Mouse (Mus musculus): ENCODE measurements around the gene Zfp820. TPM values are rescaled to one million over a fixed set of nuclear protein-coding genes. Genes with fewer than 3 reads are reported as not detected.
"Not testable (repeated sequence)": the region's sequence is repeated elsewhere in the genome, so short reads cannot be mapped to it uniquely, and the experiment has no call there.

Gene Zfp820
- 2.9 and 3.3 TPM in 2 replicates for total RNA-seq (2021)
- long read RNA-seq, partial matches to known transcripts, result 1 of 7 reads
- long read RNA-seq, other reads (novel, unspliced or antisense), result 3 of 7 reads

DNA sequence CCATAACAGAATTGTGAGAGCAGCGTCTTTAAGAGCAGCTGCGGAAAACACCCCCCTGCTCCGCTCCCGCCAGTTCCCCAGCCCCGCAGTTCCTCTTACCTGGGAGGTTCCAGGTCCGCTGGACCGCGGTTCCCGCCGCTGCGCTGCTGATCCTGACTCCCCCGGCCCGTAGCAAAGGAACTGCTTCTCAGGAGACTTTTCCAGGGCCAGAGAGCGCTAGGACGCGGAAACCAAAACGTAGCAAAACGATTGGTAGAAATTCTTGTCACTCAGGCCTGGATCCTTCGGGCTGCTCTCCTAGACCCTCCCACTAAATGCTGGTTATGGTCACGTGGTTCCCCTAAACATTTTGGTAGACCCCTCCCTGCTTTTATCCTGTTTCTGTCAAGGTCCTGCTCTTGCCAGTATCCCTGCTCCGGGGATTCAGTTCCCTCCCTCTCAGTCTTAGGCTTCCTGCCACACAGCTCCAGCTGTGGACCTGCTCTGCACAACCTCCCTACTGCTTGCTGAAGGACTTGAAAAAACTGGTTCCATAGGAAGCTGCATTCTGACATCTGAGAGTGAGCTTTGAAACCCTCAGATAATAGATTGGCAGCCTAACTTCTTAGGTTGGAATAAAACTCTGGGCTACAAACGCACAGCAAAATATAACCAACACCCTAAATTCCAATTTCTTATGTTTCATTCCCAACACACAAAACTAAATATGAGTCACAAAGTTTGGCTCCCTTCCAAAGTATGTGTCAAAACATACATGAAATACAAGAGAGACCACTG is at the start of gene Zfp820:
Gene Zfp820, minus strand, starts transcription at position 228 of the 777 bp plus-strand sequence.
- peak; percentile 42 for DNase-seq

DNA sequence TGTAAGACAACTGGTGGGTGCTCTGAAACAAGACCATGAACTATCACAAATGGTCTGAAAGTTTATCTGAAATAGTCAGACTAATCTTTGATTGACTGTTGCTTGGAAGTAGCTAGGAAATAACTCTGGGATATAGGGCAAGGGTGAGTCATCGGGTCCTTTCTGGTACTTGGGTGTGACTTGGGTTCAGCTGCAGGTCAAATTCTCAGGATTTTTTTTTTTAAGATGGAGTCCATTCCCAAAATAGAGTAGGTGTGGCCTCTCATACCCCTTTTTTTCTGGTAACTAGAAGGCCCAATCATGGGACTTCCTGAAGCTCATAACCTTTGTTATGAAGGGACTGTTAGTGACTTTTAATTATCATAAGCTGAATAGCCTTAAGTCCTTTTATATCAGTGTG is 25.7 kb upstream of the Zfp820 start:
- no peak for DNase-seq

DNA sequence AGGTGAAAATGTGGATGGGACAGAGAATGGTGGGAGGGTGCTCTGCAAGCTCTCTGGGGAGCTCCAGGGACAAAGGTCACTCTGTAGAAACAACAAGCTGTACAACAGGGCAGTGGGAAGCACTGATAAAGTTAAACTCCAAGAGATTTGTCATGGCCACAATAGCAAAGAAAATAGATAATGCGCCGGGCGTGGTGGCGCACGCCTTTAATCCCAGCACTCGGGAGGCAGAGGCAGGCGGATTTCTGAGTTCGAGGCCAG is 680 bp upstream of the Zfp820 start:
- not testable (repeated sequence) for DNase-seq

DNA sequence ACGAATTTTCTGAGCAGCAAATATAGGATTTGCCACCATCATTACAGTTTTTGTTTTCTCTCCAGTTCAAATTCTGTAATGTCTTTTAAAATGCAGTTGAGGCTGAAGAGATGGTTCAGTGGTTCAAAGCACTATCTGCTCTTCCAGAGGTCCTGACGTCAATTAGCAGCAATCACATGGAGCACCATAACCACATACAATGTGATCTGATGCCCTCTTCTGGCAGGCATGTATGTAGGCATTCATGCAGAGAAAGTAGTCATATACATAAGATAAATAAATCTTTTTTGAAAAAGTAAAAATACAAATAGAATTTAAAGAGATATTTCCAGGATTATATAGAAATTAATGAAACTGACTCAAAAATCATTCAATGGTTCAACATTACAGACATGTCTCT is 7.1 kb downstream of the Zfp820 start:
- no peak for DNase-seq

DNA sequence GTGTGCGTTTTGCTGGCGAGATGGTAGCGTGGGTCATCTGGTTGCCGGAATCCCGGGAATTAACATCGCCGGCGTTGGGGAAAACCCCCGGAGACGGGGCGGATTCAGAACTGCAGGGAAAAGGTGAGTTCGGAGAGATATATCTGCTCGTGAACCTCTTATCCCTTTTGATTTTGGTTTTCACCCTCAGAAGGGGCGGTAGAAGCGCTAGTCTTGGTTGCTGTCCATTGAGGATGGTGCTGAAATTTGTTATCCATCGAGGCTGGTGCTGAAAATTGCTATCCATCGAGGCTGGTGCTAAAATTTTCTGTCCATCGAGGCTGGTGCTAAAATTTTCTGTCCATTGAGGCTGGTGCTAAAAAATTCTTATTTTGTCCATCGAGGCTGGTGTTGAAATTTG is 44.2 kb downstream of the Zfp820 start:
- DNase-seq, result not testable (repeated sequence)

DNA sequence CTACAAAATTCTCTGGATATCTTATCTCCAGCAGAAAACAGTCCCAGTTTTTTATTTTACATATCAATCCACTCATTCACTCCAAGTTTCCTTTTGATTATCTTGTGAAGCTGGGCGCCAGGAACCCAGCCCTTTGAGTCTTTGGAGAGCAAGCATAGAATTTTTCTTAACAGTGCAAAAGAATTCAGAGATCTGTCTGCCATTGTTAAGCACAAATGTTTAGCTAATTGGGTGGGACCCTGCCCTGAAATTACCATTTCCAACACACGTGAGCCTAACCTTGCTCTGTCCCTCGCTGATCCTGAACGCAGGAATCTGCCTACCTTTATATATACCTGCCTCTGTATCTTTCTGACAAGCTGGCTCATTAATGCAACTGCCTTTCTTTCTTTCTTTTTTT is 53.3 kb downstream of the Zfp820 start:
- DNase-seq, result no peak

DNA sequence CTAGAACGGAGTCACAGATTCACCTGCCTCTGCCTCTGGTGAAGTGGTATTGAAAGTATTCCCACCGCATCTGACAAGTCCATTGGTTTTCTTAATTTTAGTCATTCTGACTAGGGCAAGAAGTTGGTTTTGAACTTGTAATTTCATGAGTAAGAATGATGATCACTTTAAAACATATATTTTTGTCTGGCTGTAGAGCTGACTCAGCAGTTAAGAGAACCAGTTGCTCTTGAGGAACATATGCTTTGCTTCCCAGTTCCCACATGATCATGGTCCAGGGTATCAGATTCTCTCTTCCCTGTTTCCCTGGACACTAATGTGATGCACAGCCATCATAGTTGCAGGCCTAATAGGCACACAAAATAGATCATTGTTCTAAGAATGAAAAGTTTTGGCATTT is 75.2 kb downstream of the Zfp820 start:
- no peak for DNase-seq

Other genes with a start within 250 kb of the Zfp820 start
- gene Zfp983, start 195.1 kb downstream of the Zfp820 start, total RNA-seq (2021), result 7.8 and 10.0 TPM in 2 replicates
- gene Gm10226, start 153.9 kb downstream of the Zfp820 start, total RNA-seq (2021), result 6.0 TPM in 1 of 2 replicates, not detected in the other
- gene Zfp760, start 138.0 kb downstream of the Zfp820 start, total RNA-seq (2021), result 7.9 and 8.3 TPM in 2 replicates
- gene Zfp229, start 115.0 kb downstream of the Zfp820 start, total RNA-seq (2021), result 12.3 and 14.2 TPM in 2 replicates
- gene Zfp995, start 64.2 kb upstream of the Zfp820 start, total RNA-seq (2021), result 2.2 and 3.2 TPM in 2 replicates
- gene Zfp942, start 116.7 kb upstream of the Zfp820 start, total RNA-seq (2021), result 11.2 and 11.7 TPM in 2 replicates
- 12.5 and 14.4 TPM in 2 replicates for gene Zfp943, start 116.8 kb upstream of the Zfp820 start, total RNA-seq (2021)